Mouse (Mus musculus) forebrain, embryonic 14.5 days (tissue): ENCODE measurements around the gene Gm7030. TPM values are rescaled to one million over a fixed set of nuclear protein-coding genes. Genes with fewer than 3 reads are reported as not detected.
"Not testable (repeated sequence)": the region's sequence is repeated elsewhere in the genome, so short reads cannot be mapped to it uniquely, and the experiment has no call there.

Experiments
- ATAC-seq: fragments of 200-750 bp; cut with Nextera tagmentation; 2 replicates; pipeline ENCODE4 v1.8.0; 2017; ENCODE audit warnings: mild to moderate bottlenecking, moderate library complexity
- DNase-seq: peaks from one replicate; pipeline ENCODE4 v3.0.0-alpha.2; 2015; ENCODE audit warnings: low spot score
- H3K27ac ChIP-seq: fragments of 300-500 bp; sonication (generic); 2 replicates; pipeline ENCODE4 v1.5.1; 2014; ENCODE audit warnings: low read depth, mild to moderate bottlenecking, control low read depth, low read length, moderate library complexity
- H3K27me3 ChIP-seq: fragments of 300-500 bp; sonication (generic); replicated peaks from 2 replicates; pipeline ENCODE4 v1.6.1; 2014; ENCODE audit warnings: low read length, control low read depth, mixed read lengths; ENCODE audit not compliant: control insufficient read depth, insufficient read depth
- H3K36me3 ChIP-seq: fragments of 300-500 bp; sonication (generic); 2 replicates; pipeline ENCODE4 v1.6.1; 2014; ENCODE audit warnings: low read length, control low read depth; ENCODE audit not compliant: control insufficient read depth, insufficient read depth
- H3K4me1 ChIP-seq: fragments of 300-500 bp; sonication (generic); 2 replicates; pipeline ENCODE4 v1.6.1; 2014; ENCODE audit warnings: antibody characterized with exemption, low read length, control low read depth; ENCODE audit not compliant: control insufficient read depth, insufficient read depth
- H3K4me2 ChIP-seq: fragments of 300-500 bp; sonication (generic); 2 replicates; pipeline ENCODE4 v1.6.1; 2014; ENCODE audit warnings: mild to moderate bottlenecking, control low read depth, low read length
- H3K4me3 ChIP-seq: fragments of 300-500 bp; sonication (generic); 2 replicates; pipeline ENCODE4 v1.5.1; 2014; ENCODE audit warnings: low read depth, low read length, control low read depth
- H3K9ac ChIP-seq: fragments of 300-500 bp; sonication (generic); 2 replicates; pipeline ENCODE4 v1.6.1; 2014; ENCODE audit warnings: mild to moderate bottlenecking, low read length, control low read depth, moderate library complexity
- H3K9me3 ChIP-seq: fragments of 300-500 bp; sonication (generic); replicated peaks from 2 replicates; pipeline ENCODE4 v1.6.1; 2016; ENCODE audit warnings: low read length, control low read depth, mixed read lengths; ENCODE audit not compliant: control insufficient read depth
- WGBS: fragments of 180-500 bp; shearing (Covaris S2); extraction: QIAGEN DNeasy Blood & Tissue Kit; methylation state at CpG from one replicate; pipeline ENCODE4 v1.1.7; 2014; 5-methylcytosine and 5-hydroxymethylcytosine counted together
- polyA plus RNA-seq: library from polyadenylated mRNA; unstranded; fragments of >200 nt; fragmentation: Nextera tagmentation; extraction: Ambion mirVana; gene quantifications from 2 replicates; pipeline ENCODE4 v1.2.1, GENCODE M21; 2014

Gm7030 gene
- polyA plus RNA-seq, 1 experiment from 2014 or later = not detected

GRCm38 (mm10) chr17:36166901-36167300 lies 37.7 kb upstream of the Gm7030 start:
- H3K27me3 ChIP-seq = peaks cover 53% of the 10 kb centered on the region
- H3K9me3 ChIP-seq, H3K9ac ChIP-seq, H3K4me1 ChIP-seq, H3K27ac ChIP-seq, DNase-seq, H3K36me3 ChIP-seq, H3K4me3 ChIP-seq, H3K4me2 ChIP-seq, ATAC-seq: not testable (repeated sequence)
- WGBS = 8% methylated on average over 2 of the region's 2 CpGs

GRCm38 (mm10) chr17:36161129-36162051 lies 32.2 kb upstream of the Gm7030 start:
- 2% methylated on average over 56 of the region's 56 CpGs for WGBS
- H3K36me3 ChIP-seq = no peaks in the 10 kb centered on the region
- DNase-seq (no peak), ATAC-seq (no peak)
- H3K27me3 ChIP-seq = peaks cover 57% of the 10 kb centered on the region
- no peak overlapping the region for H3K9ac ChIP-seq
- H3K27ac ChIP-seq = no peak overlapping the region
- no peak overlapping the region for H3K4me3 ChIP-seq
- no peaks in the 10 kb centered on the region for H3K4me1 ChIP-seq
- no peaks in the 10 kb centered on the region for H3K9me3 ChIP-seq
- no peak overlapping the region for H3K4me2 ChIP-seq

GRCm38 (mm10) chr17:36158264-36158663 lies 29.0 kb upstream of the Gm7030 start:
- peak overlapping the region; percentile 38 for H3K4me2 ChIP-seq
- ATAC-seq, H3K4me1 ChIP-seq, H3K9me3 ChIP-seq, H3K9ac ChIP-seq, H3K36me3 ChIP-seq, DNase-seq, H3K27ac ChIP-seq: not testable (repeated sequence)
- 8% methylated on average over 11 of the region's 11 CpGs for WGBS
- H3K27me3 ChIP-seq = peaks cover 33% of the 10 kb centered on the region
- H3K4me3 ChIP-seq = 0 out of 2 replicates have a peak overlapping the region, but pooled peaks have one; percentile 20

GRCm38 (mm10) chr17:36157782-36158181 lies 28.6 kb upstream of the Gm7030 start:
- peak overlapping the region; percentile 32; the same call in 1 of the 2 replicates for H3K9ac ChIP-seq
- ATAC-seq (peak; percentile 29; the same call in 1 of the 2 replicates), DNase-seq (peak; percentile 16)
- peak overlapping the region; percentile 38 for H3K4me2 ChIP-seq
- H3K36me3 ChIP-seq, H3K4me1 ChIP-seq, H3K27ac ChIP-seq, H3K9me3 ChIP-seq: not testable (repeated sequence)
- H3K27me3 ChIP-seq = peaks cover 33% of the 10 kb centered on the region
- peak overlapping the region; percentile 20 for H3K4me3 ChIP-seq
- WGBS = under 1% methylated on average over 36 of the region's 36 CpGs

- Histone ChIP-seq H3K4me2 (no peak overlapping the region), H3K36me3 (no peaks in the 10 kb centered on the region), H3K27ac (no peak overlapping the region), H3K9ac (no peak overlapping the region), H3K4me3 (no peak overlapping the region), H3K4me1 (no peaks in the 10 kb centered on the region), H3K27me3 (peaks cover 11% of the 10 kb centered on the region), H3K9me3 (no peaks in the 10 kb centered on the region)
- DNase-seq = no peak
- 25% methylated on average over 3 of the region's 3 CpGs for WGBS
- ATAC-seq = no peak
These were observed 25.3 kb upstream of the Gm7030 start for GRCm38 (mm10) chr17:36154271-36155149.

- ATAC-seq, H3K27ac ChIP-seq, H3K4me3 ChIP-seq, DNase-seq, H3K4me1 ChIP-seq, H3K4me2 ChIP-seq, H3K9ac ChIP-seq, H3K9me3 ChIP-seq, H3K27me3 ChIP-seq, H3K36me3 ChIP-seq: not testable (repeated sequence)
- 42% methylated on average over 4 of the region's 4 CpGs for WGBS
These were observed 22.0 kb upstream of the Gm7030 start for GRCm38 (mm10) chr17:36151200-36151599.

- not testable (repeated sequence) for H3K9ac ChIP-seq, H3K4me1 ChIP-seq, ATAC-seq, H3K36me3 ChIP-seq, H3K4me3 ChIP-seq, DNase-seq, H3K27ac ChIP-seq, H3K4me2 ChIP-seq, H3K9me3 ChIP-seq
- WGBS = 56% methylated on average over 5 of the region's 5 CpGs
- H3K27me3 ChIP-seq = peaks cover 30% of the 10 kb centered on the region
These were observed 19.2 kb upstream of the Gm7030 start for GRCm38 (mm10) chr17:36148468-36148867.

- H3K4me3 ChIP-seq = not testable (repeated sequence)
These were observed 17.7 kb upstream of the Gm7030 start for GRCm38 (mm10) chr17:36146937-36147336.

More at GRCm38 (mm10) chr17:36146937-36147336, 17.7 kb upstream of the Gm7030 start:
- not testable (repeated sequence) for DNase-seq, H3K4me1 ChIP-seq, H3K27ac ChIP-seq, ATAC-seq, H3K4me2 ChIP-seq, H3K9ac ChIP-seq, H3K36me3 ChIP-seq, H3K9me3 ChIP-seq
- 86% methylated on average over 1 of the region's 1 CpGs for WGBS
- peaks cover 31% of the 10 kb centered on the region for H3K27me3 ChIP-seq
